Mouse (Mus musculus): Measurements from ENCODE around the gene Armh1. TPM values are rescaled to one million over a fixed set of nuclear protein-coding genes. Genes with fewer than 3 reads are reported as not detected.
"Not testable (repeated sequence)": the region's sequence is repeated elsewhere in the genome, so short reads cannot be mapped to it uniquely, and the experiment has no call there.

Gene Armh1
- polyA plus RNA-seq, 1 experiment from 2014 or later, result 1.1 TPM

- Histone ChIP-seq H3K27ac (no peak overlapping the region), H3K4me1 (no peaks in the 10 kb centered on the region), H3K4me3 (no peak overlapping the region), H3K4me2 (no peak overlapping the region), H3K9me3 (no peaks in the 10 kb centered on the region), H3K36me3 (no peaks in the 10 kb centered on the region), H3K9ac (no peak overlapping the region), H3K27me3 (no peaks in the 10 kb centered on the region)
- 72% methylated on average over 8 of the region's 8 CpGs for WGBS
- ATAC-seq (ENCODE audit: borderline replicate concordance, extremely low read depth, low FRiP score, low TSS enrichment), result no peak
Observed at GRCm38 (mm10) chr4:117262987-117263386, 11.1 kb upstream of the Armh1 start.

- no peak overlapping the region for H3K27ac ChIP-seq
- 57% methylated on average over 13 of the region's 13 CpGs for WGBS
- no peaks in the 10 kb centered on the region for H3K27me3 ChIP-seq
- H3K9me3 ChIP-seq, result no peaks in the 10 kb centered on the region
- no peak overlapping the region for H3K9ac ChIP-seq
- ATAC-seq (ENCODE audit: borderline replicate concordance, extremely low read depth, low FRiP score, low TSS enrichment), result no peak
- H3K4me3 ChIP-seq, result no peak overlapping the region
- no peaks in the 10 kb centered on the region for H3K4me1 ChIP-seq
- H3K4me2 ChIP-seq, result no peak overlapping the region
- no peaks in the 10 kb centered on the region for H3K36me3 ChIP-seq
Observed at GRCm38 (mm10) chr4:117262101-117262913, 10.4 kb upstream of the Armh1 start.

- H3K4me1 ChIP-seq, result no peaks in the 10 kb centered on the region
- no peaks in the 10 kb centered on the region for H3K9me3 ChIP-seq
- 74% methylated on average over 2 of the region's 2 CpGs for WGBS
- H3K4me3 ChIP-seq, result no peak overlapping the region
- no peaks in the 10 kb centered on the region for H3K27me3 ChIP-seq
- no peak overlapping the region for H3K9ac ChIP-seq
- H3K27ac ChIP-seq, result no peak overlapping the region
- no peaks in the 10 kb centered on the region for H3K36me3 ChIP-seq
- ATAC-seq (ENCODE audit: borderline replicate concordance, extremely low read depth, low FRiP score, low TSS enrichment), result no peak
- H3K4me2 ChIP-seq, result no peak overlapping the region
Observed at GRCm38 (mm10) chr4:117261222-117261621, 9.3 kb upstream of the Armh1 start.

GRCm38 (mm10) chr4:117259909-117260308 lies 8.0 kb upstream of the Armh1 start:
- not testable (repeated sequence) for H3K9ac ChIP-seq; H3K4me3 ChIP-seq; H3K27me3 ChIP-seq; H3K36me3 ChIP-seq; H3K4me2 ChIP-seq; H3K4me1 ChIP-seq; ATAC-seq (ENCODE audit: borderline replicate concordance, extremely low read depth, low FRiP score, low TSS enrichment); H3K9me3 ChIP-seq; H3K27ac ChIP-seq
- WGBS, result 74% methylated on average over 6 of the region's 6 CpGs

GRCm38 (mm10) chr4:117254672-117255071 lies 2.7 kb upstream of the Armh1 start:
- H3K9ac ChIP-seq, result no peak overlapping the region
- no peaks in the 10 kb centered on the region for H3K9me3 ChIP-seq
- H3K4me2 ChIP-seq, result no peak overlapping the region
- H3K4me1 ChIP-seq, result peaks cover 31% of the 10 kb centered on the region
- no peak overlapping the region for H3K4me3 ChIP-seq
- no peak for ATAC-seq (ENCODE audit: borderline replicate concordance, extremely low read depth, low FRiP score, low TSS enrichment)
- no peaks in the 10 kb centered on the region for H3K36me3 ChIP-seq
- H3K27me3 ChIP-seq, result no peaks in the 10 kb centered on the region
- H3K27ac ChIP-seq, result no peak overlapping the region
- 62% methylated on average over 6 of the region's 6 CpGs for WGBS

GRCm38 (mm10) chr4:117254017-117254627 lies 2.2 kb upstream of the Armh1 start:
- H3K9ac ChIP-seq, result no peak overlapping the region

GRCm38 (mm10) chr4:117253218-117254016 lies 1.5 kb upstream of the Armh1 start:
- Histone ChIP-seq H3K27ac (no peak overlapping the region), H3K27me3 (no peaks in the 10 kb centered on the region), H3K9me3 (no peaks in the 10 kb centered on the region), H3K36me3 (no peaks in the 10 kb centered on the region), H3K9ac (no peak overlapping the region), H3K4me1 (peaks cover 31% of the 10 kb centered on the region), H3K4me3 (no peak overlapping the region), H3K4me2 (no peak overlapping the region)
- WGBS, result 58% methylated on average over 12 of the region's 12 CpGs
- ATAC-seq (ENCODE audit: borderline replicate concordance, extremely low read depth, low FRiP score, low TSS enrichment), result no peak

More at GRCm38 (mm10) chr4:117254017-117254627, 2.2 kb upstream of the Armh1 start:
- no peak for ATAC-seq (ENCODE audit: borderline replicate concordance, extremely low read depth, low FRiP score, low TSS enrichment)
- Histone ChIP-seq H3K4me3 (no peak overlapping the region), H3K4me2 (no peak overlapping the region), H3K4me1 (peaks cover 31% of the 10 kb centered on the region), H3K27ac (no peak overlapping the region), H3K36me3 (no peaks in the 10 kb centered on the region), H3K27me3 (no peaks in the 10 kb centered on the region), H3K9me3 (no peaks in the 10 kb centered on the region)
- 54% methylated on average over 5 of the region's 5 CpGs for whole genome bisulfite sequencing

- Histone ChIP-seq H3K4me2 (peak overlapping the region; percentile 78), H3K36me3 (no peaks in the 10 kb centered on the region), H3K9me3 (no peaks in the 10 kb centered on the region), H3K9ac (no peak overlapping the region), H3K4me3 (peak overlapping the region; percentile 79), H3K27ac (peak overlapping the region; percentile 89), H3K4me1 (peaks cover 31% of the 10 kb centered on the region), H3K27me3 (no peaks in the 10 kb centered on the region)
- ATAC-seq (ENCODE audit: borderline replicate concordance, extremely low read depth, low FRiP score, low TSS enrichment), result no peak
- WGBS, result 92% methylated on average over 5 of the region's 5 CpGs
Observed at GRCm38 (mm10) chr4:117252755-117253154, 830 bp upstream of the Armh1 start.

- Histone ChIP-seq H3K9me3 (no peaks in the 10 kb centered on the region), H3K4me2 (peak overlapping the region; percentile 78), H3K36me3 (no peaks in the 10 kb centered on the region), H3K4me1 (peaks cover 31% of the 10 kb centered on the region), H3K27me3 (no peaks in the 10 kb centered on the region), H3K9ac (peak overlapping the region; percentile 72), H3K27ac (peak overlapping the region; percentile 89), H3K4me3 (peak overlapping the region; percentile 79)
- peak; percentile 50; the same call in 1 of the 2 replicates for ATAC-seq (ENCODE audit: borderline replicate concordance, extremely low read depth, low FRiP score, low TSS enrichment)
- WGBS, result 13% methylated on average over 5 of the region's 5 CpGs
Observed at GRCm38 (mm10) chr4:117252351-117252750, 426 bp upstream of the Armh1 start.

- WGBS, result 80% methylated on average over 1 of the region's 1 CpGs
- Histone ChIP-seq H3K9ac (no peak overlapping the region), H3K27ac (no peak overlapping the region), H3K36me3 (no peaks in the 10 kb centered on the region), H3K4me2 (peak overlapping the region; percentile 78), H3K9me3 (no peaks in the 10 kb centered on the region), H3K4me3 (peak overlapping the region; percentile 79; the same call in 1 of the 2 replicates), H3K4me1 (peaks cover 31% of the 10 kb centered on the region), H3K27me3 (no peaks in the 10 kb centered on the region)
- ATAC-seq (ENCODE audit: borderline replicate concordance, extremely low read depth, low FRiP score, low TSS enrichment), result no peak
Observed at GRCm38 (mm10) chr4:117250982-117251381, 943 bp downstream of the Armh1 start.

GRCm38 (mm10) chr4:117240867-117241266 lies 11.1 kb downstream of the Armh1 start:
- Histone ChIP-seq H3K4me1 (peaks cover 9% of the 10 kb centered on the region), H3K36me3 (no peaks in the 10 kb centered on the region), H3K27ac (no peak overlapping the region), H3K27me3 (no peaks in the 10 kb centered on the region), H3K4me3 (no peak overlapping the region), H3K9ac (no peak overlapping the region), H3K9me3 (no peaks in the 10 kb centered on the region), H3K4me2 (no peak overlapping the region)
- no peak for ATAC-seq (ENCODE audit: borderline replicate concordance, extremely low read depth, low FRiP score, low TSS enrichment)
- WGBS, result 66% methylated on average over 6 of the region's 6 CpGs
